Mouse (Mus musculus) embryonic stem cell, embryonic (primary cell): ENCODE measurements around the gene Tmem59l.

Source experiments
- CTCF ChIA-PET, 4 experiments: fragments of 300-600 bp in 2 of 4; fragments of 350-600 bp in 2 of 4; sonication (Branson Sonifier 250); formaldehyde crosslinking; loops; one replicate each; lab custom pipeline; 2022; ENCODE audit warnings: inconsistent platforms in 2 of 4; lab: Charles Lee
- POLR2A ChIA-PET, 4 experiments: fragments of 300-600 bp in 2 of 4; fragments of 350-600 bp in 2 of 4; sonication (Branson Sonifier 250); formaldehyde crosslinking; loops; one replicate each; lab custom pipeline; 2022; ENCODE audit warnings: antibody characterized with exemption in 4 of 4, inconsistent platforms in 1 of 4; lab: Charles Lee

The Tmem59l gene

GRCm38 (mm10) chr8:70501820-70502529 is 14.8 kb upstream of the Tmem59l start:
- ChIA-PET CTCF (interaction anchor here in 3 of 4 experiments (0.7 to 4.6 kb wide), 7 partner anchors 25 to 117 kb away, joined by 3 to 66 read pairs (median 6); partner anchors contain the start of genes Fkbp8 (in 1 of the 3), Klhl26 (in 1 of the 3) and Kxd1 (in 1 of the 3)), POLR2A (interaction anchor here in 2 of 4 experiments (0.7 to 33.4 kb wide), 15 partner anchors 8 to 224 kb away, joined by 3 to 844 read pairs (median 3); partner anchors contain the start of genes Kxd1 (in 2 of the 2), Uba52 (in 2 of the 2), Ell (in 1 of the 2) and Fkbp8 (in 1 of the 2))

GRCm38 (mm10) chr8:70500386-70501301 is 13.5 kb upstream of the Tmem59l start:
- POLR2A ChIA-PET, result interaction anchor here in 3 of 4 experiments (0.7 to 33.4 kb wide), 22 partner anchors 9 to 223 kb away, joined by 3 to 844 read pairs (median 4); partner anchors contain the start of genes Uba52 (in 3 of the 3), Ell (in 2 of the 3), Fkbp8 (in 1 of the 3) and Gdf1 (in 1 of the 3)

GRCm38 (mm10) chr8:70495771-70496062 is 8.6 kb upstream of the Tmem59l start:
- POLR2A ChIA-PET, result interaction anchor here in 2 of 4 experiments (1.0 to 1.8 kb wide), 7 partner anchors 10 to 42 kb away, joined by 3 to 8 read pairs (median 4); partner anchors contain the start of genes Rex1bd (in 2 of the 2), Fkbp8 (in 1 of the 2), Klhl26 (in 1 of the 2) and Kxd1 (in 1 of the 2)

More at GRCm38 (mm10) chr8:70500386-70501301, 13.5 kb upstream of the Tmem59l start:
- CTCF ChIA-PET, result interaction anchor here in 3 of 4 experiments (0.5 to 1.0 kb wide), 4 partner anchors 24 to 1739 kb away, joined by 3 to 4 read pairs (median 4); partner anchors contain the start of genes Ap1m1 (in 1 of the 3) and Klhl26 (in 1 of the 3)

GRCm38 (mm10) chr8:70495001-70495770 is 8.0 kb upstream of the Tmem59l start:
- ChIA-PET POLR2A (interaction anchor here in 3 of 4 experiments (1.0 to 1.8 kb wide), 8 partner anchors 9 to 42 kb away, joined by 3 to 8 read pairs (median 4); partner anchors contain the start of genes Rex1bd (in 3 of the 3), Fkbp8 (in 1 of the 3), Klhl26 (in 1 of the 3) and Kxd1 (in 1 of the 3)), CTCF (interaction anchor here in 2 of 4 experiments (1.0 to 1.4 kb wide), 2 partner anchors 8 to 43 kb away, joined by 3 read pairs; no protein-coding TSS in a partner anchor)

More at GRCm38 (mm10) chr8:70495771-70496062, 8.6 kb upstream of the Tmem59l start:
- CTCF ChIA-PET, result interaction anchor here in 1 of 4 experiments (1.4 kb wide), 1 partner anchor 44 kb away, joined by 3 read pairs; no protein-coding TSS in a partner anchor

- CTCF ChIA-PET, result interaction anchor here in 1 of 4 experiments (1.0 kb wide), 1 partner anchor 9 kb away, joined by 3 read pairs; no protein-coding TSS in a partner anchor
- POLR2A ChIA-PET, result interaction anchor here in 3 of 4 experiments (1.3 to 1.8 kb wide), 7 partner anchors 12 to 41 kb away, joined by 3 to 8 read pairs (median 4); partner anchors contain the start of genes Rex1bd (in 3 of the 3), Fkbp8 (in 1 of the 3), Klhl26 (in 1 of the 3) and Kxd1 (in 1 of the 3)
These were observed 7.3 kb upstream of the Tmem59l start for GRCm38 (mm10) chr8:70494416-70494945.

- POLR2A ChIA-PET, result interaction anchor here in 3 of 4 experiments (1.7 to 1.8 kb wide), 3 partner anchors 12 to 17 kb away, joined by 4 to 8 read pairs (median 6); partner anchors contain the start of genes Rex1bd (in 2 of the 3) and Klhl26 (in 1 of the 3)
- CTCF ChIA-PET, result no interaction called here
These were observed 6.7 kb upstream of the Tmem59l start for GRCm38 (mm10) chr8:70493692-70494415.

GRCm38 (mm10) chr8:70492664-70493640 is 5.8 kb upstream of the Tmem59l start, which contains the start of gene Crlf1:
TSS of gene Crlf1 (plus strand) at chr8:70493158.
- CTCF ChIA-PET, result no interaction called here
- POLR2A ChIA-PET, result interaction anchor here in 2 of 4 experiments (1.0 to 1.7 kb wide), 2 partner anchors 13 to 30 kb away, joined by 3 to 4 read pairs; partner anchors contain the start of gene Rex1bd (in 1 of the 2)

- ChIA-PET POLR2A (interaction anchor here in 3 of 4 experiments (0.6 to 2.4 kb wide), 12 partner anchors 9 to 207 kb away, joined by 3 to 9 read pairs (median 4); partner anchors contain the start of genes Rex1bd (in 2 of the 3), Klhl26 (in 1 of the 3), Pgpep1 (in 1 of the 3) and Uba52 (in 1 of the 3)), CTCF (interaction anchor here in 3 of 4 experiments (0.6 to 1.2 kb wide), 5 partner anchors 8 to 349 kb away, joined by 3 to 10 read pairs (median 3); partner anchors contain the start of gene Arrdc2 (in 1 of the 3))
These were observed 3.8 kb upstream of the Tmem59l start for GRCm38 (mm10) chr8:70490880-70491495.

- ChIA-PET CTCF (interaction anchor here in 2 of 4 experiments (0.7 to 1.2 kb wide), 3 partner anchors 13 to 129 kb away, joined by 3 to 4 read pairs (median 3); no protein-coding TSS in a partner anchor), POLR2A (interaction anchor here in 2 of 4 experiments (0.6 to 2.4 kb wide), 10 partner anchors 10 to 208 kb away, joined by 3 to 9 read pairs (median 4); partner anchors contain the start of genes Klhl26 (in 1 of the 2), Pgpep1 (in 1 of the 2) and Uba52 (in 1 of the 2))
These were observed 3.1 kb upstream of the Tmem59l start for GRCm38 (mm10) chr8:70490061-70490879.

- CTCF ChIA-PET, result no interaction called here
- POLR2A ChIA-PET, result interaction anchor here in 2 of 4 experiments (1.4 to 2.4 kb wide), 2 partner anchors 11 to 16 kb away, joined by 6 to 8 read pairs; no protein-coding TSS in a partner anchor
These were observed 2.4 kb upstream of the Tmem59l start for GRCm38 (mm10) chr8:70489576-70489975.

GRCm38 (mm10) chr8:70488931-70489470 is 1.8 kb upstream of the Tmem59l start:
- CTCF ChIA-PET, result no interaction called here
- POLR2A ChIA-PET, result interaction anchor here in 2 of 4 experiments (1.4 to 2.4 kb wide), 2 partner anchors 11 to 17 kb away, joined by 6 to 8 read pairs; no protein-coding TSS in a partner anchor

- CTCF ChIA-PET, result no interaction called here
- POLR2A ChIA-PET, result interaction anchor here in 2 of 4 experiments (0.7 to 1.4 kb wide), 5 partner anchors 11 to 194 kb away, joined by 3 to 6 read pairs (median 3); partner anchors contain the start of genes Ell (in 1 of the 2) and Klhl26 (in 1 of the 2)
These were observed 1.0 kb upstream of the Tmem59l start for GRCm38 (mm10) chr8:70487993-70488796.
